Mouse (Mus musculus): ENCODE results near the gene Klre1.

Klre1 gene

DNA sequence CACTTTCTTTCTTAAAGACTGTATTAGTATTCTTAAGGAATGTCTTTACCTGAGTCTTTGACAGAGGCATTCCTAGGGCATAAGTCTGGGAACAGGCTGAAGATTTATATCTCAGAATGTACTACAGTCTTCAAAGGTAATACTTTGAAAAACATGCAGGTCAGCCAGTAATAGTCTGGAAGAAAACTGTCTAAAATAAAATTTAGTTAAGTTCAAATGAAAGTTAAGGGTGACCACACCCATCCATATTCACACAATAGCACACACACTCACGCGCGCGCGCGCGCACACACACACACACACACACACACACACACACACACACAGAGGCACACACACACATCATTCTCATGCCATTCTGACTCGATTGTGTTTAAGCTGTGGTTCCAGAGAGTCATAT is at the start of gene Klre1:
Gene Klre1 (plus strand): TSS at position 301 of the 400 bp plus-strand sequence.
- DNase-seq (ENCODE audit: low read depth, low spot score), result no peak

GRCm38 (mm10) chr6:129529605-129530004 is 48.1 kb upstream of the Klre1 start:
- DNase-seq (ENCODE audit: low read depth, low spot score), result no peak

- no peak for DNase-seq (ENCODE audit: low read depth, low spot score)
These were observed 47.4 kb upstream of the Klre1 start for GRCm38 (mm10) chr6:129530261-129530660.

GRCm38 (mm10) chr6:129532556-129532941 is 45.2 kb upstream of the Klre1 start:
- no peak for DNase-seq (ENCODE audit: low read depth, low spot score)

- peak; percentile 69 for DNase-seq (ENCODE audit: low read depth, low spot score)
These were observed 44.5 kb upstream of the Klre1 start, which contains the start of gene Gabarapl1 for GRCm38 (mm10) chr6:129532942-129533860. TSS of gene Gabarapl1 (plus strand) at chr6:129533160.

GRCm38 (mm10) chr6:129534057-129534456 is 43.6 kb upstream of the Klre1 start:
- DNase-seq (ENCODE audit: low read depth, low spot score), result no peak

DNA sequence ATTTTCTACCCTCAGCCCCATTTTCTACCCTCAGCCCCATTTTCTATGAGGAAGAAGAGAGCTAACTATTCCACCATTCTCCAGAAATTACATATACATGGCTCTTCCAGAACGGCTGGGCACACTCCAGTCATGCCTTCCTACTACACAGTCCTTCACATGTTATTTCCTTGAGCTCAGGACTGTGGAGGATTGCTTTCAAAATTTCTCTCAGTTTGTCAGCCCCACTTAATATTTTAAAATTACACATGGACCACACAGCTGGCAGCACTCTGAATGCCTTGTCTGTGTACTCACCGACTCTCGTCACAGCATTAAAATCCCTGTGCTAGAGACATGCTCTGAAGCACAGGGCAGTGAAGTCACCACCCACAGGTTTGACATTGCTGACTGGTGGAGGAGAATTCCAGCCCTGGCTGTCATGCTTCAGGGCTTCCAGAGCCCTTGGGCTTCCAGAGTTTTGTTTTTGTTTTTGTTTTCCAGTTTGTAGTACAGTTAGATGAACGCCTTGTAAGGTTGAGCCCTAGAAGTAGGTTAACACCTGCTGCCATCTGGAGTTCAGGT is 43.0 kb upstream of the Klre1 start:
- DNase-seq (ENCODE audit: low read depth, low spot score), result no peak

- DNase-seq (ENCODE audit: low read depth, low spot score), result no peak
These were observed 42.0 kb upstream of the Klre1 start for GRCm38 (mm10) chr6:129535723-129536122.

GRCm38 (mm10) chr6:129538555-129538954 is 39.1 kb upstream of the Klre1 start:
- no peak for DNase-seq (ENCODE audit: low read depth, low spot score)

DNA sequence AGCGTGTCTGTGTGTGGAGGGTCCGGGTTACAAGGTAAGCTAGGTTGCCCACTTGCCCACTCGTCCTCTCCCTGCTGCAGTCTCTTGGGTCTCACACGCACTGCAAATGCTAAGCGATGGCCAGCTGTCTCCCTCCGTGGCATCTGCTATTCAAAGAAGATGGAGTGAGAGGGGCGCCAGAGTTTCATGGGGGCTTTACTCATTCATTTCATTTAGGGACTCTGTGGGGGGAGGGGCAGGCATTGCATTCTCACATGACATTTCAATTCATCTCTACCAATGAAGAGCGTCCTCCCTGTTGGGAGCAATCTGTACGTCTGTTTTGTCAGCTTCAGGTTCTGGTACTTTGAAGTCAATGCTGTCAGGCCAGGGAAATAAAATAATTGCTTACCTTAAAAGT is 35.8 kb upstream of the Klre1 start:
- DNase-seq (ENCODE audit: low read depth, low spot score), result no peak

DNA sequence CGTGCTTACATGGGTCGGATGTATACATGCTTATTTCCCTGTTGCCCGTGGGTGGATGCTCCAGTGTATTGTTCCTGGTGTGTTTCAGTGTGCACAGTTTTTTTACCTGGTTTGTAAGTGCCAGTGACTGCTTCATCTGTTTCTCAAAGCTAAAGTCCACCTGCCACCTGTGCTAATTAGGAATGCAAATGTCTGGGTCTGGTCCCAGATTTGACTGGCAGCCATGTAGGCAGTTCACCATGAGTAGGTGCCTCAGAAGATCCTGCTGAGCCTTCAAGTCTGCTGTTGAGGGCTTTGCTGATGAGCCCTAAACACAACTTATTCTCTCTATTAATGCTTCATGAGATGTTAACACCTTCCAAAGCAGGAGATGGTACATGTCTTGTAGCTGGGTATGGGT is 35.2 kb upstream of the Klre1 start:
- no peak for DNase-seq (ENCODE audit: low read depth, low spot score)

- peak; percentile 39 for DNase-seq (ENCODE audit: low read depth, low spot score)
These were observed 33.7 kb upstream of the Klre1 start for GRCm38 (mm10) chr6:129543709-129544606.

DNA sequence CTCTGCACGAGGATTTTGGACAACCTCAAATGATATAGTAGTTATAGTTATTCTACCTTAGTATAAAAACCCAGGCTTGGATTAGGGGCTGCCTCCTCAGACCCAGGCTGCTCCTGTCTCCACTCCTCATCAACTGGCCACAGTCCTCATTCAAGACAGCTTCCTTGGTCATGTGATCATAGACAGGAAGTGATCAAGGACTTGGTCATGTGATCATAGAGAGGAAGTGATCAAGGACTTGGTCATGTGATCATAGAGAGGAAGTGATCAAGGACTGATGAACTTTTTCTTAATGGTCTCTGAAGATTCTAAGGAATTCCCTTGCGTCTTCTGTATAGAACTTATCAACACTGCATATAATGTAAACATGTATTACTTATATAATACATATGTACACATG is 30.4 kb upstream of the Klre1 start:
- DNase-seq (ENCODE audit: low read depth, low spot score), result no peak

DNA sequence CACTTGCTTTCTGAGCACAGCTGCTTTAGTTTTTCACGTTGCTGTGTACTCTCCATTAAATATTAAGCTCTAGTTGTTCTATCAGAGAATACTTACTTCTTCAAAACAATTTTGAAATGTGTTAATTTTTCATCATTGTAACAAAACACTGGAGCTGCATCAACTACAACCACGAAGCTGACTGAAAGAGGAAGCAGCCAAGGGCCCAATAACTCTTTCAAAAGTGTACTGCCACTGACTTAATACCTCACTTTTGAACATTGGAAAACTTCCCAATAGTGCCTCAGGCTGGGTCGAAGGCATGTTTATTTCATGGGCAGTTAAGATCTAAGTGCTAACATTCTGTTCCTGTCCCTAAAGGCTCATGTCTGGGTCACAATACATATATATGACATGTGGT is 29.7 kb upstream of the Klre1 start:
- no peak for DNase-seq (ENCODE audit: low read depth, low spot score)

- DNase-seq (ENCODE audit: low read depth, low spot score), result no peak
These were observed 20.2 kb upstream of the Klre1 start for GRCm38 (mm10) chr6:129557298-129558023.

DNA sequence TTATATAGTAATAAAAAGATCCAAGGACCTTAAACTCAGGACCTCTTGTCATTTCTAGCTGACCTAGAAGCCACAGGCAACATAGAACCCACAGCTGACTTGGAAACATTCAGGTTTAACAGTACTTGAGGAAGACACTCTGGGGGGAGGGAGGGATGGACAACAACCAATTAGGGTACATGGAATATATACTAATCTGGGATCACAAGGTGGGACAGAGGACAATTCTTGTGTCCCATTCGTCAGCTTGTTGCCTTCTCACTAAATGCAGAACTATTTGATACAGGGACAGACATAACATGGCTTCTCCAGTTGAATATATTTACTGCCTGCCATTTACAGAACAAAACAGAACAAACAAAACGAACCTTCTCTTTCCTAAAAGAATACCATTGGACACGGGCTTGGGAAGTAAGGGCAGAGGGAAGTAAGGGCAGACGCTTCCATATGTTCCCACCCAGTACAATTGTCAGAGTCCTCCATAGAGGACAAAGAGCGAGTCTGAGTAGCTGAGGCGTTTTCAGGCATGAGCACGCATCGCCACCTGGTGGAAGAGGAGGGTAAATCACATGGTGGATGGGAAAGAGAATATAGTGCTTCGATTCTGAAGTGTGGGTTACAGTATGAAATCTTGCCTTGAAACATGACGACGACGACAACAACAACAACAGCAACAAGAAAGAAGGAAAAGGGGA is 18.6 kb upstream of the Klre1 start:
- peak; percentile 62 for DNase-seq (ENCODE audit: low read depth, low spot score)

- no peak for DNase-seq (ENCODE audit: low read depth, low spot score)
These were observed 18.1 kb upstream of the Klre1 start for GRCm38 (mm10) chr6:129559641-129560027.

- DNase-seq (ENCODE audit: low read depth, low spot score), result no peak
These were observed 12.4 kb upstream of the Klre1 start for GRCm38 (mm10) chr6:129565257-129565656.

DNA sequence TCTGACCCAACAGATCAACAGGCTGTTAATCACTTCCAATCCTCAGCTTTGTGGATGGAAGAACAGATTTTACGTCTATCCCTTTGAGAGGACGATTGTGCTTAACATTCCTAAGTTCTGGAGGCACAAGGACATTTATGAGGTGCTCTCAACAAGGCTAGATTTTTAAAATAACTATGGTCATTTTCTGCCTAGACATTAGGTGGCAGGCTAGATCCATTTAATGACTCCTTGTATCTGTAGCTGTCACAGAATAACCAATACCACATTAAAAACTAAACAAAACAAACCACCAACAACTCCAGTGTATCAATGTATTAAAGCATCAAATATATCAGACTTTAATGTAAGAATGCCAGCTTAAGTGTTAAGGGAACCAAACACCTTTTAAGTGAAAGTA is 2.4 kb upstream of the Klre1 start:
- DNase-seq (ENCODE audit: low read depth, low spot score), result no peak

DNA sequence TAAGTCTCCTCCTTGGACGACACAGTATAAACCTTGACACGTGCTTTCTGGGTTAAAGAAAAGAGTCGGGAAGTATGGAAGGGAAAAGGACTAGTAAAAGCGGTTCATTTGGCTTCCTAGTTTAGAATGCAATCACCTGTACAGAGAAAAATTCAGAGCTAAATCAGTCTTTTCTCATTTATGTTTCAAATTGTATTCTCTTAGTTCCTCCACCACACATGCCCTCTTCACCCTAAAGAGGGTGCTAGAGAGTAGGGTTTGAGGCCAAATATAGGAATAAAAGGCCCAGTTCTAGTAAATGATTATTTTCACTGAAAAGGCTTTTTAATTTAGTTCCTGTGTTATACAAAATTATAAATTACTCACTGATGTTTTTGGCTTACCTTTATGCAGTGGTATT is 3.6 kb downstream of the Klre1 start:
- no peak for DNase-seq (ENCODE audit: low read depth, low spot score)

DNA sequence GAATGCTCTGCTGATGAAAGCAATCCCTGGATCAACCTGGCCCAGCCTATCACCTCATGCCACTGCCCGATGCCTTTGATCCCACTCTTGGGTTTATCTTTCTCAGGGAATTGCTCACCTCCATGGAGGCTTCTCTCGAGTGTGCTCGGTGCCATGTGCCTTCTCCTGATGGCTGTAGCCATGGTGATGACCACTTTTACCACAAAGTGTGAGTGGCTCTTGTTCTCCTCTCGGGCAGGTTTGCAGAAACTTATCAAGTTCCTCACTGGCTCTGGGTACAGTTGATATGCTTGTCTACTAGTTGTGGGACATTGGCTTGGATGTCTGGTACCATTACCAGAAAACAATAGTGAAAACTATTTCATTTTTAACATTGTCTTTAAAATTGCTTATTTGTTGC is 4.2 kb downstream of the Klre1 start:
- DNase-seq (ENCODE audit: low read depth, low spot score), result no peak
